Mouse (Mus musculus) CH12.LX (cell line): ENCODE measurements around the gene P3h2. TPM values are rescaled to one million over a fixed set of nuclear protein-coding genes. Genes with fewer than 3 reads are reported as not detected.

Source experiments
- DNase-seq: peaks from one replicate; pipeline ENCODE4 v3.0.0-alpha.2; 2013; ENCODE audit errors: extremely low read depth
- H3K27ac ChIP-seq: 2 replicates; pipeline ENCODE4 v1.5.1; 2012; ENCODE audit warnings: low read depth, mild to moderate bottlenecking, control low read depth, moderate library complexity; ENCODE audit not compliant: insufficient read depth
- H3K27me3 ChIP-seq: replicated peaks from 2 replicates; pipeline ENCODE3; 2012; ENCODE audit warnings: inconsistent platforms
- H3K36me3 ChIP-seq, 2 experiments: replicated peaks in 1 of 2; 2 replicates each; pipeline versions ENCODE3 to v1.6.1; 2012; ENCODE audit warnings: inconsistent platforms in 1 of 2, low read length in 1 of 2, mild to moderate bottlenecking in 1 of 2, mixed read lengths in 1 of 2, moderate library complexity in 1 of 2; ENCODE audit not compliant: control insufficient read depth in 1 of 2, insufficient read depth in 1 of 2
- H3K4me1 ChIP-seq, 2 experiments: 2 replicates each; pipeline ENCODE4 v1.6.1; 2012; ENCODE audit warnings: inconsistent platforms in 1 of 2, moderate library complexity in 1 of 2; ENCODE audit not compliant: insufficient read depth in 2 of 2, control insufficient read depth in 1 of 2
- H3K4me2 ChIP-seq: 2 replicates; pipeline ENCODE4 v1.6.1; 2012; ENCODE audit warnings: low read depth, mild to moderate bottlenecking, control low read depth; ENCODE audit not compliant: poor library complexity, insufficient read depth, severe bottlenecking
- H3K4me3 ChIP-seq, 3 experiments: fragments of 150-350 bp in 1 of 3; sonication (generic) in 1 of 3; replicated peaks in 1 of 3; 2 replicates each; pipeline versions ENCODE3 to v1.5.1; 2011 to 2012; ENCODE audit warnings: low read depth in 2 of 3, low read length in 2 of 3, mild to moderate bottlenecking in 2 of 3, moderate library complexity in 2 of 3, control low read depth in 1 of 3, improper control_type of control experiment in 1 of 3, inconsistent platforms in 1 of 3, mixed read lengths in 1 of 3; ENCODE audit not compliant: poor library complexity in 1 of 3
- H3K79me2 ChIP-seq: replicated peaks from 2 replicates; pipeline ENCODE4 v1.6.1; 2012; ENCODE audit warnings: mild to moderate bottlenecking, moderate library complexity; ENCODE audit not compliant: control insufficient read depth, poor library complexity, insufficient read depth, severe bottlenecking; ENCODE audit errors: extremely low read depth
- H3K9ac ChIP-seq: 2 replicates; pipeline ENCODE4 v1.6.1; 2012; ENCODE audit warnings: low read depth, mild to moderate bottlenecking, control low read depth, moderate library complexity; ENCODE audit not compliant: insufficient read depth
- H3K9me3 ChIP-seq: replicated peaks from 2 replicates; pipeline ENCODE3; 2012; ENCODE audit warnings: low read length, inconsistent platforms, mixed read lengths
- BHLHE40 ChIP-seq: IDR thresholded peaks from 2 replicates; pipeline ENCODE4 v1.6.1; 2011; ENCODE audit warnings: mild to moderate bottlenecking, low read depth, low read length, improper control_type of control experiment
- CHD2 ChIP-seq: IDR thresholded peaks from 2 replicates; pipeline ENCODE4 v1.6.1; 2011; ENCODE audit warnings: low read length, improper control_type of control experiment
- CTCF ChIP-seq, 2 experiments: IDR thresholded peaks in 1 of 2; conservative IDR thresholded peaks in 1 of 2; 2 replicates each; pipeline ENCODE4 v1.5.1; 2011 to 2012; ENCODE audit warnings: low read depth in 2 of 2, low read length in 2 of 2, improper control_type of control experiment in 1 of 2, inconsistent platforms in 1 of 2, mild to moderate bottlenecking in 1 of 2, moderate library complexity in 1 of 2
- ETS1 ChIP-seq: conservative IDR thresholded peaks from 2 replicates; pipeline ENCODE4 v1.6.1; 2012; ENCODE audit warnings: low read depth, mild to moderate bottlenecking, inconsistent platforms, low read length, improper control_type of control experiment, moderate library complexity
- GABPA ChIP-seq: IDR thresholded peaks from 2 replicates; pipeline ENCODE4 v1.6.1; 2012; ENCODE audit warnings: low read depth, low read length, improper control_type of control experiment, inconsistent platforms; ENCODE audit not compliant: insufficient replicate concordance
- JUN ChIP-seq: IDR thresholded peaks from 2 replicates; pipeline ENCODE4 v1.6.1; 2011; ENCODE audit warnings: low read depth, mild to moderate bottlenecking, low read length, improper control_type of control experiment, moderate library complexity; ENCODE audit not compliant: insufficient read depth
- KAT2A ChIP-seq: IDR thresholded peaks from 2 replicates; pipeline ENCODE4 v1.6.1; 2012; ENCODE audit warnings: low read length, improper control_type of control experiment, inconsistent platforms; ENCODE audit not compliant: insufficient replicate concordance
- POLR2AphosphoS2 ChIP-seq: IDR thresholded peaks from 2 replicates; pipeline ENCODE4 v1.6.1; 2011; ENCODE audit warnings: low read depth, low read length, improper control_type of control experiment
- RAD21 ChIP-seq: IDR thresholded peaks from 2 replicates; pipeline ENCODE4 v1.6.1; 2011; ENCODE audit warnings: low read depth, mild to moderate bottlenecking, low read length, improper control_type of control experiment, moderate library complexity
- SIN3A ChIP-seq: IDR thresholded peaks from 2 replicates; pipeline ENCODE4 v1.6.1; 2012; ENCODE audit warnings: low read length, improper control_type of control experiment, inconsistent platforms
- SMC3 ChIP-seq: IDR thresholded peaks from 2 replicates; pipeline ENCODE4 v1.6.1; 2011; ENCODE audit warnings: low read depth, low read length, improper control_type of control experiment
- TBP ChIP-seq: conservative IDR thresholded peaks from 2 replicates; pipeline ENCODE4 v1.6.1; 2011; ENCODE audit warnings: low read depth, low read length, improper control_type of control experiment
- dilution Hi-C: fragments of 300-500 bp; cut with MboI; formaldehyde crosslinking; loops from 2 replicates; pipeline ENCODE4 v1.14.3; 2020; ENCODE audit warnings: low sequenced_read_pairs; ENCODE audit not compliant: extremely low pct_unique_long_range_greater_than_20kb, extremely low pct_ligation_motif_present
- in situ Hi-C: fragments of 300-500 bp; cut with MboI; formaldehyde crosslinking; loops from 3 replicates; pipeline ENCODE4 v1.14.3; 2019; ENCODE audit warnings: low sequenced_read_pairs, low pct_ligation_motif_present, low pct_unique_long_range_greater_than_20kb, mixed read lengths
- polyA plus RNA-seq: library from polyadenylated mRNA; unstranded; fragments of >175 nt; gene quantifications from 2 replicates; pipeline ENCODE4 v1.2.1, GENCODE M21; 2012; ENCODE audit warnings: low read depth; ENCODE audit not compliant: insufficient read length
- total RNA-seq, 2 experiments: library from RNA; depleted of rRNA; stranded (reverse); fragments of 300-350 nt in 1 of 2; fragments of >200 nt in 1 of 2; gene quantifications; 2 replicates each; pipeline ENCODE4 v1.2.3; 2012 to 2014

P3h2 gene
- total and polyA plus RNA-seq, 3 experiments = 0.08 to 0.73 (median 0.27) TPM

- DNase-seq = no peak
- no peak overlapping the region for H3K4me3 ChIP-seq
- H3K27me3 ChIP-seq = no peaks in the 10 kb centered on the region
- dilution Hi-C loops = no loop called here
- no peaks in the 10 kb centered on the region for H3K9me3 ChIP-seq
- no peak overlapping the region for H3K4me2 ChIP-seq
- no peak for TF ChIP-seq CHD2
- H3K9ac ChIP-seq = no peak overlapping the region
- H3K4me1 ChIP-seq = peaks cover 0 to 2% of the 10 kb centered on the region in 2 experiments; a peak in 1 of 4 replicates
- H3K27ac ChIP-seq = no peak overlapping the region
- H3K79me2 ChIP-seq = no peaks in the 10 kb centered on the region
- in situ Hi-C loops = no loop called here
- no peaks in the 10 kb centered on the region for H3K36me3 ChIP-seq
Observed at GRCm38 (mm10) chr16:26047396-26047795, 58.2 kb downstream of the P3h2 start.

GRCm38 (mm10) chr16:26041929-26042303 lies 63.7 kb downstream of the P3h2 start:
- no peaks in the 10 kb centered on the region for H3K79me2 ChIP-seq
- no peak for DNase-seq
- H3K4me1 ChIP-seq = peaks cover 3 to 8% of the 10 kb centered on the region in 2 experiments; a peak in 3 of 4 replicates
- H3K4me3 ChIP-seq = no peak overlapping the region
- no peaks in the 10 kb centered on the region for H3K27me3 ChIP-seq
- no peak overlapping the region for H3K4me2 ChIP-seq
- H3K9me3 ChIP-seq = no peaks in the 10 kb centered on the region
- dilution Hi-C loops (no loop called here), in situ Hi-C loops (no loop called here)
- H3K27ac ChIP-seq = no peak overlapping the region
- H3K36me3 ChIP-seq = no peaks in the 10 kb centered on the region
- no peak overlapping the region for H3K9ac ChIP-seq
- no peak for TF ChIP-seq CTCF (conservative IDR thresholded peaks at IDR 0.05 in 1 of 2, IDR thresholded peaks at IDR 0.05 in 1 of 2; ENCODE audit: low read depth in 2 of 2, low read length in 2 of 2)
- no peak for TF ChIP-seq BHLHE40
- no peak for TF ChIP-seq SMC3
- TF ChIP-seq KAT2A = no peak
- no peak for TF ChIP-seq RAD21
- TF ChIP-seq JUN = no peak
- TF ChIP-seq SIN3A = 0 out of 2 replicates have a peak, but pooled peaks have one; percentile 9
- no peak for TF ChIP-seq POLR2AphosphoS2

GRCm38 (mm10) chr16:26041021-26041928 lies 64.3 kb downstream of the P3h2 start:
- no peak overlapping the region for H3K4me3 ChIP-seq
- dilution Hi-C loops = no loop called here
- H3K27ac ChIP-seq = no peak overlapping the region

More at GRCm38 (mm10) chr16:26041021-26041928, 64.3 kb downstream of the P3h2 start:
- 0 out of 2 replicates have a peak overlapping the region, but pooled peaks have one; percentile 8 for H3K4me2 ChIP-seq
- TF ChIP-seq SIN3A = 0 out of 2 replicates have a peak, but pooled peaks have one; percentile 4
- TF ChIP-seq ETS1 = peak; percentile 39; the same call in 1 of the 2 replicates
- no peak for TF ChIP-seq TBP
- no peak for TF ChIP-seq GABPA
- in situ Hi-C loops = no loop called here
- DNase-seq = peak; percentile 41
- H3K9me3 ChIP-seq = no peaks in the 10 kb centered on the region
- no peaks in the 10 kb centered on the region for H3K79me2 ChIP-seq
- no peaks in the 10 kb centered on the region for H3K27me3 ChIP-seq
- H3K9ac ChIP-seq = no peak overlapping the region
- H3K4me1 ChIP-seq = peaks cover 3 to 8% of the 10 kb centered on the region in 2 experiments; a peak in 3 of 4 replicates
- H3K36me3 ChIP-seq = no peaks in the 10 kb centered on the region
